Mouse (Mus musculus): ENCODE measurements around the gene Hist1h3a.
A peak's percentile ranks its signal among the peaks of the same experiment; 100 is the strongest.

Gene Hist1h3a

GRCm38 (mm10) chr13:23759251-23759771 is 2.9 kb downstream of the Hist1h3a start:
- no peak for DNase-seq (ENCODE audit: low spot score in 2 of 2)

- DNase-seq (ENCODE audit: low spot score in 2 of 2): no peak
Observed at GRCm38 (mm10) chr13:23757921-23758320, 4.3 kb downstream of the Hist1h3a start.

- peak in 1 of 2 experiments; percentile 28 for DNase-seq (ENCODE audit: low spot score in 2 of 2)
Observed at GRCm38 (mm10) chr13:23757211-23757773, 4.9 kb downstream of the Hist1h3a start.

GRCm38 (mm10) chr13:23756790-23757189 is 5.4 kb downstream of the Hist1h3a start, which contains the start of gene Hist1h4b:
Hist1h4b (plus strand) TSS chr13:23757013.
- peak; percentile 94 to 96 for DNase-seq (ENCODE audit: low spot score in 2 of 2)

- DNase-seq (ENCODE audit: low spot score in 2 of 2): no peak
Observed at GRCm38 (mm10) chr13:23755000-23755399, 7.2 kb downstream of the Hist1h3a start.

GRCm38 (mm10) chr13:23753314-23754078 is 8.7 kb downstream of the Hist1h3a start:
- DNase-seq (ENCODE audit: low spot score in 2 of 2): no peak

GRCm38 (mm10) chr13:23752742-23753172 is 9.4 kb downstream of the Hist1h3a start:
- DNase-seq (ENCODE audit: low spot score in 2 of 2): no peak

- DNase-seq (ENCODE audit: low spot score in 2 of 2): peak; percentile 96
Observed at GRCm38 (mm10) chr13:23752067-23752741, 10.0 kb downstream of the Hist1h3a start, which contains the start of gene Hist1h3b. Hist1h3b (plus strand) TSS chr13:23752267.

DNA sequence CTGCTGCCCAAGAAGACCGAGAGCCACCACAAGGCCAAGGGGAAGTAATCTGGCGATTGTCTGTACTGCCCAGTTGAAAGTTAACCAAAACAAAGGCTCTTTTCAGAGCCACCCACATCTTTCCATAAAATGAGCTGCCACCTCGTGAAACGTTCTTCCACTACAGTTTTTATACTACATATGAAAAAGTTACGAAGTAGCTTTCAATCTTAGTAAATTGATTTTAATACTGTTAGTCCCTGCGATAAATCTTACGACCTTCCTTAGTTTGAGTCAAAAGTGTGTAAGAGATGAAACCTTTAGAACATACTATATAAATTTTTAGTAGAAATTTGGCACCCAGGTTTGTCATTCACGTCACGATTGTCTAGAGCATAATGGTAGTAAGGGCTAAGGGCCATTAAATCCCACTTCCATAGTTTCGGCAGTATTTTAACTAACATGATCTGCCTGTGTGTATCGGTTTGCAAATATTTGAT is 10.7 kb downstream of the Hist1h3a start:
- DNase-seq (ENCODE audit: low spot score in 2 of 2): no peak

GRCm38 (mm10) chr13:23750839-23751477 is 11.2 kb downstream of the Hist1h3a start, which contains the start of gene Hist1h2ab:
Hist1h2ab (plus strand) TSS chr13:23751126.
- peak in 1 of 2 experiments; percentile 55 for DNase-seq (ENCODE audit: low spot score in 2 of 2)

DNA sequence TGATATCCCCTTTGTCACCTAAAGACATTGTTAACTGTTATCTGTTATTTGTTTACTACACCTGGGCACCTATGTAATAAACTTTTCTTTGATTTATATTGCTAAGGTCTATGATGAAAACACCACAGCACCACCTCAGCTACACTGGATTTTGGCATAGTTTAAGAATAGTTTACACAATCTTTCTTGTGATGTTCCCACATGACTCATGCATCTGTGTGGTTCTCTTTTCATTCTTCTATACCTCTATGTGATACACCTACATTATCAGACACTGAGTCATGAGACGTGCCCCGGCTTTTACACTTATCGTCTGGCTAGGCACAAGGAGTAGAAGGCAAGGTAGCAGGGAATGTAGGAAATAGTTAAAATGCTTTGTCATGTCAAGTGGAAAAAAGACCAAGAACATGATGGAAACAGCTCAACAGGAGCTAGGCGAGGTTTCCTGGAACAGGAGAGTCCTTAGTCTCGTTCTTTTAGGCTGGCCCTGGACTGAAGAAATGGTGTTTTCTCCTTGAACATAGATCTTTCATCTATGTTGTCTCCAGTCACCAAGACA is 12.5 kb downstream of the Hist1h3a start:
- DNase-seq (ENCODE audit: low spot score in 2 of 2): no peak

- no peak for DNase-seq (ENCODE audit: low spot score in 2 of 2)
Observed at GRCm38 (mm10) chr13:23747892-23748288, 14.3 kb downstream of the Hist1h3a start.

DNA sequence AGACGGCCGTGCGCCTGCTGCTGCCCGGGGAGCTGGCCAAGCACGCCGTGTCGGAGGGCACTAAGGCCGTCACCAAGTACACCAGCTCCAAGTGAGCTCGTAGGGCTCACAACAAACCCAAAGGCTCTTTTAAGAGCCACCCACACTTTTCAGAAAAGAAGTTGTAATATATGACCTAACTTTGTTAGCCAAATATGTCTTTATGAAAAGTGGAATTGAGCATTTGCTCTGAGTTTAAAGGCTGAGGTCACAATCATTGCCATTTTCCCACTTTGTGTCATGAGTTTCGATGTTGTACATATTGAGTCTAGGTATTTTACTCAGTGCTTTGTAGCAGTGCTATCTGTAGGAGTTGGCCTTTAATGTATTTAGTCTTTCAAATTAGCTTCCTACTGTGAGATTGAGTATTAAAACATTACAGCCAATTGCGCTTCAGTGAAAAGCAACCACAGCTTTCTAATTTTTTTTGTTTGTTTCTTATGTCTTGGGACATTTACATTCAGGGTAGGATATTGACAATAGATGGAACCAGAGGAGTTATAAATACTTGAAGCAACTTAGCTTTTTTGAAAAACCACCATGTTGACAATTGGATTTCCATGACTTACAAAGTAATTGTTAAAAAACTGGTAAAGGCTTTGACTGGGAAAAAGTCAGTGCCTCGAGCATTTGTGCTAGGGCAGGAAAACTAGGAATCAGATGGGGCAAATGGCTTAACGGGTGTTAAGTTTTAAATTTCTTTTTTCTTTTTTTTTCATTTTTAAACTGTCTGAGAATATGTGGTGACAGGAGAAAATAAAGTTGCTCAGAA is 14.9 kb downstream of the Hist1h3a start:
- DNase-seq (ENCODE audit: low spot score in 2 of 2): no peak

GRCm38 (mm10) chr13:23746201-23747080 is 15.7 kb downstream of the Hist1h3a start, which contains the start of gene Hist1h2bb:
Hist1h2bb (plus strand) TSS chr13:23746734.
- DNase-seq (ENCODE audit: low spot score in 2 of 2): peak; percentile 64 to 80

GRCm38 (mm10) chr13:23745381-23746161 is 16.6 kb downstream of the Hist1h3a start, which contains the start of gene Hist1h3c:
Hist1h3c (minus strand) TSS chr13:23745602.
- peak; percentile 92 to 94 for DNase-seq (ENCODE audit: low spot score in 2 of 2)

DNA sequence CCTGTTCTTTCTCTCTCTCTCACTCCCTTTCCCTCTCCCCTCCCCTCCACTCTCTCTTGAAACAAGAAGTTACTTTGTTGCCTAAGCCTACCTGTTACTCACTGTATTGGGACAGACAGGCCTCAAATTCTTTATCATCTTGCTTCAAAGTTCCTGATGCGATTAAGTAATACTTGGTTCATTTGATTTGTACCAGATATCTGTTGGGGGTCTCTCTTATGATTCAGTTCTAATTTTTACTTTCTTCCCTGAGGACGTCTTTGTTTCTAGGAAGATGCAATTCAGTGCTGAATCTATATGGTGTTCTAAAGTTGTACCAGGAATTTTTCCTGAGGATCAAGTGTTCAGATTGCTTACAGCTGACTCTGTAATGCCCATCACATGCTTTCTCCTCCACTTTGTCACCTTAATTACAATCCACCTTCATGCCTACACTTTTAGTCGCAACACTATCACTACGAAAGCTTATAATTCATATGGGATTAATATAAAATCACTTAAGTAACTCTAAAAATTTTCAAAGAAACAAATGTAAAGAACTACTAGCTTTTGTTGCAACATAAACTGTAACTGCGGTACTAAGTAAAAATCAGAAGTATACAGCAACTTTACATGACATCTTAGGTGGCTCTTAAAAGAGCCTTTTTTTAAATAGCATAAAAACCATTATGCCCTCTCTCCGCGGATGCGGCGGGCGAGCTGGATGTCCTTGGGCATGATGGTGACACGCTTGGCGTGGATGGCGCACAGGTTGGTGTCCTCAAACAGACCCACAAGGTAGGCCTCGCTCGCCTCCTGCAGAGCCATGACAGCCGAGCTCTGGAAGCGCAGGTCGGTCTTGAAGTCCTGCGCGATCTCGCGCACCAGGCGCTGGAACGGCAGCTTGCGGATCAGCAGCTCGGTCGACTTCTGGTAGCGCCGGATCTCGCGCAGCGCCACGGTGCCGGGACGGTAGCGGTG is 17.5 kb downstream of the Hist1h3a start:
- no peak for DNase-seq (ENCODE audit: low spot score in 2 of 2)

- DNase-seq (ENCODE audit: low spot score in 2 of 2): no peak
Observed at GRCm38 (mm10) chr13:23743963-23744362, 18.2 kb downstream of the Hist1h3a start.
